Mouse (Mus musculus): ENCODE results near the gene Plg. TPM values are rescaled to one million over a fixed set of nuclear protein-coding genes. Genes with fewer than 3 reads are reported as not detected.

The Plg gene
- 7.3 and 16.8 TPM in 2 replicates for polyA plus RNA-seq (2015; fragmentation: Nextera tagmentation; extraction: Ambion mirVana)

GRCm38 (mm10) chr17:12377981-12378705 is at the start of gene Plg:
Plg (plus strand) TSS chr17:12378608.
- no peak within 1 kb of the TSS for H3K9ac ChIP-seq
- peak; percentile 59 for ATAC-seq (ENCODE audit: insufficient read depth, low FRiP score, low read depth)
- H3K4me1 ChIP-seq, result no peaks in the 10 kb centered on the region
- H3K36me3 ChIP-seq, result no peaks in the 10 kb centered on the region
- H3K27ac ChIP-seq, result no peak within 1 kb of the TSS
- H3K27me3 ChIP-seq (replicated peaks), result no peaks in the 10 kb centered on the region
- 83% methylated on average over 11 of the region's 11 CpGs for whole genome bisulfite sequencing
- no peaks in the 10 kb centered on the region for H3K9me3 ChIP-seq
- no peak within 1 kb of the TSS for H3K4me3 ChIP-seq (replicated peaks)
- H3K4me2 ChIP-seq, result no peak within 1 kb of the TSS

- Histone ChIP-seq H3K4me1 (0 out of 2 replicates have a peak, but pooled peaks cover 2% of the 10 kb centered on the region), H3K27me3 (replicated peaks) (no peaks in the 10 kb centered on the region), H3K36me3 (no peaks in the 10 kb centered on the region), H3K4me2 (no peak overlapping the region), H3K9ac (no peak overlapping the region), H3K27ac (no peak overlapping the region), H3K4me3 (replicated peaks) (no peak overlapping the region), H3K9me3 (no peaks in the 10 kb centered on the region)
- WGBS, result 56% methylated on average over 6 of the region's 6 CpGs
- no peak for ATAC-seq (ENCODE audit: insufficient read depth, low FRiP score, low read depth)
Observed at GRCm38 (mm10) chr17:12335115-12335514, 43.3 kb upstream of the Plg start.

GRCm38 (mm10) chr17:12336073-12336868 is 42.1 kb upstream of the Plg start:
- Histone ChIP-seq H3K27ac (no peak overlapping the region), H3K27me3 (replicated peaks) (no peaks in the 10 kb centered on the region), H3K36me3 (no peaks in the 10 kb centered on the region), H3K4me2 (no peak overlapping the region), H3K9ac (no peak overlapping the region), H3K4me3 (replicated peaks) (no peak overlapping the region), H3K9me3 (no peaks in the 10 kb centered on the region), H3K4me1 (0 out of 2 replicates have a peak, but pooled peaks cover 2% of the 10 kb centered on the region)
- WGBS, result 78% methylated on average over 19 of the region's 19 CpGs
- no peak for ATAC-seq (ENCODE audit: insufficient read depth, low FRiP score, low read depth)

- 46% methylated on average over 4 of the region's 4 CpGs for WGBS
- no peak overlapping the region; the same call in 1 of the 2 replicates for H3K27ac ChIP-seq
Observed at GRCm38 (mm10) chr17:12337156-12337555, 41.3 kb upstream of the Plg start.

GRCm38 (mm10) chr17:12343702-12344376 is 34.6 kb upstream of the Plg start:
- 76% methylated on average over 9 of the region's 9 CpGs for WGBS
- no peak for ATAC-seq (ENCODE audit: insufficient read depth, low FRiP score, low read depth)
- Histone ChIP-seq H3K4me1 (no peaks in the 10 kb centered on the region), H3K4me2 (no peak overlapping the region), H3K9me3 (no peaks in the 10 kb centered on the region), H3K9ac (no peak overlapping the region), H3K27me3 (replicated peaks) (no peaks in the 10 kb centered on the region), H3K4me3 (replicated peaks) (no peak overlapping the region), H3K36me3 (no peaks in the 10 kb centered on the region), H3K27ac (no peak overlapping the region)

More at GRCm38 (mm10) chr17:12337156-12337555, 41.3 kb upstream of the Plg start:
- Histone ChIP-seq H3K4me1 (0 out of 2 replicates have a peak, but pooled peaks cover 2% of the 10 kb centered on the region), H3K9ac (no peak overlapping the region), H3K36me3 (no peaks in the 10 kb centered on the region), H3K27me3 (replicated peaks) (no peaks in the 10 kb centered on the region), H3K9me3 (no peaks in the 10 kb centered on the region), H3K4me2 (no peak overlapping the region), H3K4me3 (replicated peaks) (no peak overlapping the region)
- ATAC-seq (ENCODE audit: insufficient read depth, low FRiP score, low read depth), result peak; percentile 70; the same call in 1 of the 2 replicates

- H3K4me2 ChIP-seq, result no peak overlapping the region
- H3K9me3 ChIP-seq, result no peaks in the 10 kb centered on the region
- no peaks in the 10 kb centered on the region for H3K4me1 ChIP-seq
- no peaks in the 10 kb centered on the region for H3K27me3 ChIP-seq (replicated peaks)
- no peak overlapping the region for H3K9ac ChIP-seq
- H3K4me3 ChIP-seq (replicated peaks), result no peak overlapping the region
- WGBS, result 79% methylated on average over 1 of the region's 1 CpGs
- no peak overlapping the region for H3K27ac ChIP-seq
- peak; percentile 73; the same call in 1 of the 2 replicates for ATAC-seq (ENCODE audit: insufficient read depth, low FRiP score, low read depth)
- H3K36me3 ChIP-seq, result no peaks in the 10 kb centered on the region
Observed at GRCm38 (mm10) chr17:12347462-12347861, 30.9 kb upstream of the Plg start.

GRCm38 (mm10) chr17:12351564-12351963 is 26.8 kb upstream of the Plg start:
- Histone ChIP-seq H3K4me1 (0 out of 2 replicates have a peak, but pooled peaks cover 4% of the 10 kb centered on the region), H3K9ac (no peak overlapping the region), H3K4me2 (no peak overlapping the region), H3K4me3 (replicated peaks) (no peak overlapping the region), H3K36me3 (no peaks in the 10 kb centered on the region), H3K9me3 (no peaks in the 10 kb centered on the region), H3K27me3 (replicated peaks) (no peaks in the 10 kb centered on the region), H3K27ac (no peak overlapping the region)
- no peak for ATAC-seq (ENCODE audit: insufficient read depth, low FRiP score, low read depth)
- WGBS, result 79% methylated on average over 6 of the region's 6 CpGs

GRCm38 (mm10) chr17:12352781-12353180 is 25.6 kb upstream of the Plg start:
- H3K27ac ChIP-seq, result peak overlapping the region; percentile 54; the same call in 1 of the 2 replicates
- H3K4me1 ChIP-seq, result 0 out of 2 replicates have a peak, but pooled peaks cover 4% of the 10 kb centered on the region
- no peak overlapping the region for H3K4me3 ChIP-seq (replicated peaks)
- no peak overlapping the region for H3K4me2 ChIP-seq
- 14% methylated on average over 1 of the region's 1 CpGs for WGBS
- H3K36me3 ChIP-seq, result no peaks in the 10 kb centered on the region
- no peak overlapping the region for H3K9ac ChIP-seq
- no peaks in the 10 kb centered on the region for H3K27me3 ChIP-seq (replicated peaks)
- no peak for ATAC-seq (ENCODE audit: insufficient read depth, low FRiP score, low read depth)
- H3K9me3 ChIP-seq, result no peaks in the 10 kb centered on the region

GRCm38 (mm10) chr17:12359876-12360275 is 18.5 kb upstream of the Plg start:
- no peaks in the 10 kb centered on the region for H3K36me3 ChIP-seq
- H3K4me2 ChIP-seq, result no peak overlapping the region
- no peak overlapping the region for H3K4me3 ChIP-seq (replicated peaks)
- H3K27me3 ChIP-seq (replicated peaks), result no peaks in the 10 kb centered on the region
- 84% methylated on average over 15 of the region's 15 CpGs for WGBS
- ATAC-seq (ENCODE audit: insufficient read depth, low FRiP score, low read depth), result no peak
- no peaks in the 10 kb centered on the region for H3K9me3 ChIP-seq
- no peak overlapping the region for H3K27ac ChIP-seq
- no peaks in the 10 kb centered on the region for H3K4me1 ChIP-seq
- no peak overlapping the region for H3K9ac ChIP-seq

GRCm38 (mm10) chr17:12363601-12364425 is 14.6 kb upstream of the Plg start:
- H3K4me3 ChIP-seq (replicated peaks), result no peak overlapping the region
- WGBS, result 83% methylated on average over 11 of the region's 11 CpGs

GRCm38 (mm10) chr17:12364426-12364735 is 14.0 kb upstream of the Plg start:
- Histone ChIP-seq H3K27ac (no peak overlapping the region), H3K4me1 (no peaks in the 10 kb centered on the region), H3K36me3 (no peaks in the 10 kb centered on the region), H3K4me3 (replicated peaks) (no peak overlapping the region), H3K9me3 (no peaks in the 10 kb centered on the region), H3K27me3 (replicated peaks) (no peaks in the 10 kb centered on the region), H3K9ac (no peak overlapping the region), H3K4me2 (no peak overlapping the region)
- 66% methylated on average over 8 of the region's 8 CpGs for WGBS
- no peak for ATAC-seq (ENCODE audit: insufficient read depth, low FRiP score, low read depth)

More at GRCm38 (mm10) chr17:12363601-12364425, 14.6 kb upstream of the Plg start:
- Histone ChIP-seq H3K27ac (no peak overlapping the region), H3K9me3 (no peaks in the 10 kb centered on the region), H3K36me3 (no peaks in the 10 kb centered on the region), H3K9ac (no peak overlapping the region), H3K27me3 (replicated peaks) (no peaks in the 10 kb centered on the region), H3K4me1 (no peaks in the 10 kb centered on the region), H3K4me2 (no peak overlapping the region)
- ATAC-seq (ENCODE audit: insufficient read depth, low FRiP score, low read depth), result no peak

Data from stomach, embryonic 15.5 days (tissue).